Mouse (Mus musculus): ENCODE results near the gene Myo1c. TPM values are rescaled to one million over a fixed set of nuclear protein-coding genes. Genes with fewer than 3 reads are reported as not detected.

The Myo1c gene
- total RNA-seq, 2 experiments from 2014 or later: 32.6 to 40.7 TPM

DNA sequence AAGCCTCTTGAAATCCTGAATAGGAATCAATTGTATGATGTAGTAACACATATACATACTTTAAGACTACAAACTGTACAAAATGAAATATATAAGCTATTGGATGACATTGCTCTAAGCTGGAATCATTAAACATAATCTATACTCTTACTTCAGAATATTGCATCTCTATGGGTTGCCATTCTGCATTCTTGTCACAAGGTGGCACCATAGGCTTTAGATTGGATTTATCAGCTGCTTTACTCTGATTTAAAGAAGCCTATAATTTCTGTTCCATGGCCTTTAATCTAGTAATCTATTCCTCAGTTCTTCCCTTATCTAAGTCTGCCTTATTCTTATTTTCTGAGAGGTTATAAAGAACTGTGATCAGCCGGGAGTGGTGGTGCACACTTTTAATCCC is 63.6 kb downstream of the Myo1c start:
- peak; percentile 23 for DNase-seq (ENCODE audit: low spot score)

DNA sequence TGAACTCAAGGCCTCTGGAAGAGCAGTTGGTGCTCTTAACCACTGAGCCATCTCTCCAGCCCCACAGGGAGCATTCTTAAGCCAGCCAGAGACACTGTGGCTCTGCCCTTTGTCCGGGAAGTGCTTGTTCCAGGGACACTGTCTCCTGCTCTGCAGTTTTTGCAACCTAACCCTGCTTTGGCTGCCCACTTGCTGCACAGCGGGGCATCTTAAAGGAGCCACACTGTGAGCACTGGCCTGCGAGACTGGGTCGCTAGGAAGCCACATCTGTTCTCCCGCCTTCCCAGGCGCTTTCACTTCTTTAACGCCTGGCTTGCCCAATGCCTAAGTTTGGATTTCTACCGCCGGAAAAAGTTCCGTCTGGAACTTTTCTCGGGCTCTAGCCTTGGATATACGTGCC is 65.3 kb downstream of the Myo1c start:
- DNase-seq (ENCODE audit: low spot score): peak; percentile 37

DNA sequence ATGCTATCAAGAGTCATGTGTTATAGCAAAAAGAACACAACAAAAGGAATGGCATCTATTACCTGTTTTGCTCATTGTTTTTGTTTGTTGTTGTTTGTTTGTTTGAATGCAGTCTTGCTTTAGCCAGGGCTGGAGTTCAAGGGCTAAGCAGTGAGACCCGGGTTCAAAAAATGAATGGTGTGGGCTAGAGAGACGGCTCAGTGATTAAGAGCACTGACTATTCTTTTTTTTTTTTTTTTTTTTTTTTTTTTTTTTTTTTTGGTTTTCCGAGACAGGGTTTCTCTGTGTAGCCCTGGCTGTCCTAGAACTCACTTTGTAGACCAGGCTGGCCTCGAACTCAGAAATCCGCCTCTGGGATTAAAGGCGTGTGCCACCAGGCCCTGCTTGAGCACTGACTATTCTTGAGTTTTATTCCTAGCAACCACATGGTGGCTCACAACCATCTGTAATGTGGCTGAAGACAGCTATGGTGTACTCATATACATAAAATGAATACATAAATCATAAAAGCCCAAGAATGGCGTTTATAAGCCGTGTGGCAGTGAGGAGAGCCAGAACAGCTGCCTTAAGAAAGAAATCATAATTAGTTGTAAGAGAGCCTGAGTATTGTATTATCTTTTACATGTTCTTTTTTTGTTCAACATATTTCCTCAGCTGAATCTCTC is 66.5 kb downstream of the Myo1c start:
- DNase-seq (ENCODE audit: low spot score): no peak

- DNase-seq (ENCODE audit: low spot score): no peak
Measured at GRCm38 (mm10) chr11:75722339-75722738, 72.0 kb downstream of the Myo1c start.

Other genes starting within 250 kb of the Myo1c start
- gene Serpinf1, start 227.8 kb upstream of the Myo1c start, total RNA-seq (2021): 10 to 100 TPM; 50.2 to 64.1 TPM
- under 1 TPM in 1 of 2 experiments, not detected in 1; 0.36 TPM for gene Serpinf2, start 210.9 kb upstream of the Myo1c start, total RNA-seq (2021)
- 1 to 10 TPM; 4.5 to 5.5 TPM for gene Wdr81, start 195.8 kb upstream of the Myo1c start, total RNA-seq (2021)
- 1 to 10 TPM; 2.6 to 2.9 TPM for gene Tlcd2, start 188.8 kb upstream of the Myo1c start, total RNA-seq (2021)
- gene Prpf8, start 163.7 kb upstream of the Myo1c start, total RNA-seq (2021): 10 to 100 TPM; 70.1 to 70.9 TPM
- gene Rilp, start 140.4 kb upstream of the Myo1c start, total RNA-seq (2021): 10 to 100 TPM; 31.5 to 32.4 TPM
- gene Scarf1, start 137.0 kb upstream of the Myo1c start, total RNA-seq (2021): 1 to 10 TPM; 2.4 to 3.3 TPM
- 10 to 100 TPM; 24.0 to 32.2 TPM for gene Slc43a2, start 118.8 kb upstream of the Myo1c start, total RNA-seq (2021)
- 100 to 1,000 TPM; 168 to 172 TPM for gene Pitpna, start 62.4 kb upstream of the Myo1c start, total RNA-seq (2021)
- gene Inpp5k, start 19.5 kb upstream of the Myo1c start, total RNA-seq (2021): 10 to 100 TPM; 24.6 to 25.0 TPM
- 10 to 100 TPM; 50.3 to 60.6 TPM for gene Crk, start 28.8 kb downstream of the Myo1c start, total RNA-seq (2021)
- 100 to 1,000 TPM; 517 to 578 TPM for gene Ywhae, start 82.4 kb downstream of the Myo1c start, total RNA-seq (2021)
- gene Doc2b, start 145.5 kb downstream of the Myo1c start, total RNA-seq (2021): 1 to 10 TPM in 1 of 2 experiments, under 1 TPM in 1; 0.45 to 2.7 TPM